Mouse (Mus musculus): Measurements from ENCODE around the gene Selplg. TPM values are rescaled to one million over a fixed set of nuclear protein-coding genes. Genes with fewer than 3 reads are reported as not detected.
A peak's percentile ranks its signal among the peaks of the same experiment; 100 is the strongest.

Gene Selplg
- 1 to 10 TPM; 1.0 to 1.2 TPM for total RNA-seq (2021)
- long read RNA-seq, experiment 1, result 0 reads
- long read RNA-seq, experiment 2, result 0 reads

- intact Hi-C loops (cut with DNase I), result no loop called here
- no peak for DNase-seq
Measured at GRCm38 (mm10) chr5:113832490-113832901, at the start of gene Selplg. Selplg (minus strand) TSS chr5:113832644.

GRCm38 (mm10) chr5:113881136-113881535, 48.7 kb upstream of the Selplg start:
- intact Hi-C loops (cut with DNase I), result no loop called here

GRCm38 (mm10) chr5:113878943-113879617, 46.6 kb upstream of the Selplg start:
- intact Hi-C loops (cut with DNase I), result no loop called here
- DNase-seq, result no peak

More at GRCm38 (mm10) chr5:113881136-113881535, 48.7 kb upstream of the Selplg start:
- no peak for DNase-seq

- intact Hi-C loops (cut with DNase I), result no loop called here
- DNase-seq, result no peak
Measured at GRCm38 (mm10) chr5:113877565-113877964, 45.1 kb upstream of the Selplg start.

GRCm38 (mm10) chr5:113876176-113876575, 43.7 kb upstream of the Selplg start:
- no peak for DNase-seq
- intact Hi-C loops (cut with DNase I), result no loop called here

- no peak for DNase-seq
- intact Hi-C loops (cut with DNase I), result no loop called here
Measured at GRCm38 (mm10) chr5:113875625-113876024, 43.2 kb upstream of the Selplg start.

- DNase-seq, result no peak
- intact Hi-C loops (cut with DNase I), result loop anchor here (5.0 kb wide), 1 partner anchor 33 kb away; the partner anchor contains the start of gene Coro1c
Measured at GRCm38 (mm10) chr5:113874063-113875024, 41.9 kb upstream of the Selplg start.

- intact Hi-C loops (cut with DNase I), result loop anchor here (5.0 kb wide), 1 partner anchor 34 kb away; the partner anchor contains the start of gene Coro1c
Measured at GRCm38 (mm10) chr5:113872936-113873912, 40.8 kb upstream of the Selplg start.

GRCm38 (mm10) chr5:113871903-113872548, 39.6 kb upstream of the Selplg start:
- intact Hi-C loops (cut with DNase I), result loop anchor here (5.0 kb wide), 1 partner anchor 35 kb away; the partner anchor contains the start of gene Coro1c
- DNase-seq, result no peak

More at GRCm38 (mm10) chr5:113872936-113873912, 40.8 kb upstream of the Selplg start:
- peak; percentile 50 to 51 for DNase-seq

- DNase-seq, result peak; percentile 46 to 57
- intact Hi-C loops (cut with DNase I), result loop anchor here (5.0 kb wide), 1 partner anchor 37 kb away; the partner anchor contains the start of gene Coro1c
Measured at GRCm38 (mm10) chr5:113870393-113871040, 38.1 kb upstream of the Selplg start.

GRCm38 (mm10) chr5:113869132-113869531, 36.7 kb upstream of the Selplg start:
- intact Hi-C loops (cut with DNase I), result no loop called here
- DNase-seq, result peak; percentile 59

GRCm38 (mm10) chr5:113864992-113865391, 32.5 kb upstream of the Selplg start:
- DNase-seq, result no peak
- intact Hi-C loops (cut with DNase I), result no loop called here

- no peak for DNase-seq
- intact Hi-C loops (cut with DNase I), result no loop called here
Measured at GRCm38 (mm10) chr5:113863994-113864393, 31.6 kb upstream of the Selplg start.

GRCm38 (mm10) chr5:113862418-113862817, 30.0 kb upstream of the Selplg start:
- intact Hi-C loops (cut with DNase I), result no loop called here
- no peak for DNase-seq

GRCm38 (mm10) chr5:113861294-113861693, 28.9 kb upstream of the Selplg start:
- intact Hi-C loops (cut with DNase I), result no loop called here
- no peak for DNase-seq

- intact Hi-C loops (cut with DNase I), result loop anchor here (5.0 kb wide), 1 partner anchor 48 kb away; the partner anchor contains the start of gene Coro1c
- DNase-seq, result no peak
Measured at GRCm38 (mm10) chr5:113858971-113859370, 26.5 kb upstream of the Selplg start.

- intact Hi-C loops (cut with DNase I), result loop anchor here (5.0 kb wide), 1 partner anchor 49 kb away; the partner anchor contains the start of gene Coro1c
- DNase-seq, result no peak
Measured at GRCm38 (mm10) chr5:113858550-113858949, 26.1 kb upstream of the Selplg start.

- DNase-seq, result no peak
- intact Hi-C loops (cut with DNase I), result loop anchor here (5.0 kb wide), 1 partner anchor 50 kb away; the partner anchor contains the start of gene Coro1c
Measured at GRCm38 (mm10) chr5:113857631-113858030, 25.2 kb upstream of the Selplg start.

Measured in gastrocnemius, postnatal 36 days (tissue).